Comparison of ENCODE assay signal across 11 mouse cellular contexts in genomic region chr19:12833625-12834024, GRCm38 (mm10). TPM values are rescaled to one million over a fixed set of nuclear protein-coding genes. Genes with fewer than 3 reads are reported as not detected.
DNase-seq lines count a peak whose midpoint lies in the region; ATAC-seq lines count a peak whose summit lies in the region.
"Had no signal": no experiment of that assay in that cellular context is flagged by ENCODE, and none has a peak within 500 bp of the region (broad histone marks: within the 10 kb centered on the region; RNA-seq: fewer than 3 reads in every experiment).

No protein-coding gene starts in this region.

- H3K9ac ChIP-seq in liver, embryonic 16.5 days (ENCODE audit: low read depth, low read length) = no peak overlapping the region
- H3K9ac ChIP-seq in forebrain, embryonic 16.5 days (replicated peaks; ENCODE audit: low read depth, low read length) = no peak overlapping the region

- H3K4me1 ChIP-seq in liver, embryonic 16.5 days (ENCODE audit: control insufficient read depth, low read depth, low read length) = no peaks in the 10 kb centered on the region; the same call in 1 of the 2 replicates
- no peaks in the 10 kb centered on the region for H3K4me1 ChIP-seq in forebrain, embryonic 16.5 days (replicated peaks; ENCODE audit: control insufficient read depth, insufficient read depth, low read length)

- no peak overlapping the region for H3K4me3 ChIP-seq in liver, embryonic 16.5 days (ENCODE audit: low read depth, low read length)
- H3K4me3 ChIP-seq in forebrain, embryonic 16.5 days (replicated peaks; ENCODE audit: low read length) = no peak overlapping the region

- H3K27ac ChIP-seq in liver, embryonic 16.5 days (ENCODE audit: low read length) = no peak overlapping the region
- H3K27ac ChIP-seq in forebrain, embryonic 16.5 days (ENCODE audit: low read length) = no peak overlapping the region

- H3K9me3 ChIP-seq in liver, embryonic 16.5 days (replicated peaks; ENCODE audit: control insufficient read depth, low read length) = no peaks in the 10 kb centered on the region
- H3K9me3 ChIP-seq in forebrain, embryonic 16.5 days (ENCODE audit: control insufficient read depth, low read length) = no peaks in the 10 kb centered on the region

- 18% methylated on average over 3 of the region's 3 CpGs for WGBS in liver, embryonic 16.5 days (ENCODE audit: insufficient replicate concordance)
- WGBS in forebrain, embryonic 16.5 days = 89% methylated on average over 3 of the region's 3 CpGs

- no peaks in the 10 kb centered on the region for H3K36me3 ChIP-seq in liver, embryonic 16.5 days (ENCODE audit: control insufficient read depth, insufficient read depth)
- no peaks in the 10 kb centered on the region for H3K36me3 ChIP-seq in forebrain, embryonic 16.5 days (ENCODE audit: control insufficient read depth, insufficient read depth)

- ATAC-seq in frontal cortex, adult (ENCODE audit: low TSS enrichment) = peak; percentile 89
- ATAC-seq in liver, embryonic 16.5 days (ENCODE audit: low read depth) = peak; percentile 51; the same call in 1 of the 2 replicates
- ATAC-seq in forebrain, embryonic 16.5 days = no peak

- H3K27me3 ChIP-seq in liver, embryonic 16.5 days (ENCODE audit: control insufficient read depth, insufficient read depth, low read depth, low read length) = no peaks in the 10 kb centered on the region
- H3K27me3 ChIP-seq in forebrain, embryonic 16.5 days (replicated peaks; ENCODE audit: control insufficient read depth, insufficient read depth, low read length) = no peaks in the 10 kb centered on the region

- DNase-seq in frontal cortex, postnatal 25 days (ENCODE audit: low spot score in 2 of 2) = no peak
- DNase-seq in thymus, postnatal 0 days (ENCODE audit: low spot score) = peak; percentile 86
- DNase-seq in thymus, postnatal 4 days = no peak
- no peak for DNase-seq in adrenal gland, postnatal 25 days
- no peak for DNase-seq in yolk sac, embryonic 10.5 days (ENCODE audit: low spot score)

- H3K4me2 ChIP-seq in liver, embryonic 16.5 days (ENCODE audit: low read depth, low read length) = no peak overlapping the region
- H3K4me2 ChIP-seq in forebrain, embryonic 16.5 days (ENCODE audit: low read length) = no peak overlapping the region

RNA-seq across cellular contexts. Expression of gene Gm5244, which starts 12.9 kb away (rescaled TPM):
- not detected in 2 replicates for polyA plus RNA-seq in thymus, postnatal 0 days (2015; fragmentation: Nextera tagmentation; extraction: Ambion mirVana)
- polyA plus RNA-seq in liver, embryonic 16.5 days (2015; fragmentation: Nextera tagmentation; extraction: Ambion mirVana) = not detected in 2 replicates
- polyA plus RNA-seq in forebrain, embryonic 16.5 days (2015; fragmentation: Nextera tagmentation; extraction: Ambion mirVana) = not detected in 2 replicates
- total RNA-seq in adrenal gland, postnatal 25 days (2021) = not detected in 2 replicates
- total RNA-seq: left cerebral cortex, adult 8-10 months had no signal
- polyA plus RNA-seq: hindbrain, embryonic 11.5 days; neural tube, embryonic 11.5 days had no signal

RNA-seq across cellular contexts. Expression of gene Olfr1444, which starts 23.5 kb away (rescaled TPM):
- polyA plus RNA-seq in thymus, postnatal 0 days (2015; fragmentation: Nextera tagmentation; extraction: Ambion mirVana) = 0.06 and 0.09 TPM in 2 replicates
- polyA plus RNA-seq in liver, embryonic 16.5 days (2015; fragmentation: Nextera tagmentation; extraction: Ambion mirVana) = not detected in 2 replicates
- polyA plus RNA-seq in forebrain, embryonic 16.5 days (2015; fragmentation: Nextera tagmentation; extraction: Ambion mirVana) = not detected in 2 replicates
- total RNA-seq in adrenal gland, postnatal 25 days (2021) = not detected in 2 replicates
- total RNA-seq: left cerebral cortex, adult 8-10 months had no signal
- polyA plus RNA-seq: hindbrain, embryonic 11.5 days; neural tube, embryonic 11.5 days had no signal

RNA-seq across cellular contexts. Expression of gene Lpxn, which starts 37.6 kb away (rescaled TPM):
- polyA plus RNA-seq in thymus, postnatal 0 days (2015; fragmentation: Nextera tagmentation; extraction: Ambion mirVana) = 43.3 and 48.2 TPM in 2 replicates
- polyA plus RNA-seq in liver, embryonic 16.5 days (2015; fragmentation: Nextera tagmentation; extraction: Ambion mirVana) = 2.2 and 2.3 TPM in 2 replicates
- polyA plus RNA-seq in forebrain, embryonic 16.5 days (2015; fragmentation: Nextera tagmentation; extraction: Ambion mirVana) = 0.42 and 0.92 TPM in 2 replicates
- total RNA-seq in adrenal gland, postnatal 25 days (2021) = 2.1 and 2.2 TPM in 2 replicates

RNA-seq across cellular contexts. Expression of gene Zfp91, which starts 37.7 kb away (rescaled TPM):
- 14.8 and 18.2 TPM in 2 replicates for polyA plus RNA-seq in thymus, postnatal 0 days (2015; fragmentation: Nextera tagmentation; extraction: Ambion mirVana)
- polyA plus RNA-seq in liver, embryonic 16.5 days (2015; fragmentation: Nextera tagmentation; extraction: Ambion mirVana) = 5.8 and 6.3 TPM in 2 replicates
- 13.1 and 13.3 TPM in 2 replicates for polyA plus RNA-seq in forebrain, embryonic 16.5 days (2015; fragmentation: Nextera tagmentation; extraction: Ambion mirVana)
- 83.3 and 85.7 TPM in 2 replicates for total RNA-seq in adrenal gland, postnatal 25 days (2021)

RNA-seq across cellular contexts. Expression of gene Olfr1445, which starts 50.0 kb away (rescaled TPM):
- not detected in 2 replicates for polyA plus RNA-seq in thymus, postnatal 0 days (2015; fragmentation: Nextera tagmentation; extraction: Ambion mirVana)
- polyA plus RNA-seq in liver, embryonic 16.5 days (2015; fragmentation: Nextera tagmentation; extraction: Ambion mirVana) = not detected in 2 replicates
- not detected in 2 replicates for polyA plus RNA-seq in forebrain, embryonic 16.5 days (2015; fragmentation: Nextera tagmentation; extraction: Ambion mirVana)
- total RNA-seq in adrenal gland, postnatal 25 days (2021) = not detected in 2 replicates
- total RNA-seq: left cerebral cortex, adult 8-10 months had no signal
- polyA plus RNA-seq: hindbrain, embryonic 11.5 days; neural tube, embryonic 11.5 days had no signal

Comparison
In these comparisons a context has a peak if more than half of its experiments do, and no peak if none do; other contexts are left out.
1. RNA of gene Lpxn, which starts 37.6 kb away (polyA plus RNA-seq): 43.3 to 48.2 TPM in thymus, postnatal 0 days; 2.2 to 2.3 TPM in liver, embryonic 16.5 days and 0.42 to 0.92 TPM in forebrain, embryonic 16.5 days; every median in the first group is over 10 times any median in the second.